Mouse (Mus musculus): Measurements from ENCODE around the gene Mrps18b.

Mrps18b gene

GRCm38 (mm10) chr17:35870884-35871696 is 45.1 kb downstream of the Mrps18b start:
- no peak for DNase-seq

- no peak for DNase-seq
These were observed 45.9 kb downstream of the Mrps18b start for GRCm38 (mm10) chr17:35870151-35870883.

GRCm38 (mm10) chr17:35869346-35870067 is 46.7 kb downstream of the Mrps18b start:
- DNase-seq, result no peak

GRCm38 (mm10) chr17:35868961-35869345 is 47.2 kb downstream of the Mrps18b start:
- no peak for DNase-seq

- no peak for DNase-seq
These were observed 47.9 kb downstream of the Mrps18b start for GRCm38 (mm10) chr17:35868165-35868820.

- peak in 1 of 2 experiments; percentile 40 for DNase-seq
These were observed 49.0 kb downstream of the Mrps18b start for GRCm38 (mm10) chr17:35866911-35867890.

- peak; percentile 38 to 51 for DNase-seq
These were observed 49.8 kb downstream of the Mrps18b start for GRCm38 (mm10) chr17:35866281-35866831.

GRCm38 (mm10) chr17:35865481-35866280 is 50.5 kb downstream of the Mrps18b start, which contains the start of gene Ppp1r18:
Ppp1r18 (plus strand) TSS chr17:35865593.
- DNase-seq, result peak; percentile 31 to 58

- DNase-seq, result no peak
These were observed 51.3 kb downstream of the Mrps18b start for GRCm38 (mm10) chr17:35864832-35865353.

GRCm38 (mm10) chr17:35861198-35861857 is 54.9 kb downstream of the Mrps18b start, which contains the start of gene Nrm:
Nrm (plus strand) TSS chr17:35861318.
- peak; percentile 93 to 94 for DNase-seq

- DNase-seq, result no peak
These were observed 55.4 kb downstream of the Mrps18b start for GRCm38 (mm10) chr17:35860831-35861197.
